Mouse (Mus musculus): ENCODE measurements around the gene Zfp654. TPM values are rescaled to one million over a fixed set of nuclear protein-coding genes. Genes with fewer than 3 reads are reported as not detected.

Zfp654 gene
- total and polyA plus RNA-seq, 3 experiments = 6.5 to 22.6 (median 7.1) TPM

DNA sequence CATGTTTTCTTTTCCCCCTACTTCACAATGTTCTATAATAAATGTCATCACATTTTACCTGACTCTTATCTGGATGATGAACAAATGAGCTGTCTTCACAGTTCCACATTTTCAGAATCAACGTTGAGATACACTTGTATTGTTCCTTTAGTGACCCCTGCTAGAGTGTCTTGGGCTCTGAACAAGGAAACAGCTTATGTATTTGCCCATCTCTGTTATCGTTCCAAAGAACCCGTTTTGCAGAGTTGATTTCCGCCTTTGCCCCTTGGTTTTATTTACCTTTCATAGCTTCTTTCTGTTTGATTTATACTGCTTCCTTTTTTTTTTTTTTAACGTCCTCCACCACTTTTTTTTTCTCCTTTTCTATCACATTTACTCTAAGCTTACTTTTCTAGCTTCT, 28.3 kb upstream of the Zfp654 start:
- Histone ChIP-seq H3K9me3 (replicated peaks; ENCODE audit: low read length) (no peaks in the 10 kb centered on the region), H3K4me1 (ENCODE audit: control insufficient read depth in 1 of 2, insufficient read depth in 2 of 2) (peaks cover 5 to 23% of the 10 kb centered on the region in 2 experiments; a peak in 3 of 4 replicates), H3K27ac (ENCODE audit: insufficient read depth, low read depth) (no peak overlapping the region), H3K79me2 (replicated peaks; ENCODE audit: control insufficient read depth, extremely low read depth, insufficient read depth, poor library complexity, severe bottlenecking) (no peaks in the 10 kb centered on the region), H3K27me3 (replicated peaks) (no peaks in the 10 kb centered on the region), H3K9ac (ENCODE audit: insufficient read depth, low read depth) (no peak overlapping the region), H3K4me3 (replicated peaks in 1 of 3; ENCODE audit: low read depth in 2 of 3, low read length in 2 of 3, poor library complexity in 1 of 3) (no peak overlapping the region), H3K36me3 (replicated peaks in 1 of 2; ENCODE audit: control insufficient read depth in 1 of 2, insufficient read depth in 1 of 2, low read length in 1 of 2) (no peaks in the 10 kb centered on the region), H3K4me2 (ENCODE audit: insufficient read depth, low read depth, poor library complexity, severe bottlenecking) (no peak overlapping the region)
- dilution Hi-C loops (cut with MboI; ENCODE audit: extremely low pct_ligation_motif_present, extremely low pct_unique_long_range_greater_than_20kb, low sequenced_read_pairs) = no loop called here
- in situ Hi-C loops (cut with MboI; ENCODE audit: low pct_ligation_motif_present, low pct_unique_long_range_greater_than_20kb, low sequenced_read_pairs) = loop anchor here (5.0 kb wide), 1 partner anchor 112 kb away; no protein-coding TSS in a partner anchor
- TF ChIP-seq CHD2 (IDR thresholded peaks at IDR 0.05; ENCODE audit: low read length) = no peak
- no peak for TF ChIP-seq CTCF (conservative IDR thresholded peaks at IDR 0.05 in 1 of 2, IDR thresholded peaks at IDR 0.05 in 1 of 2; ENCODE audit: low read depth in 2 of 2, low read length in 2 of 2)
- TF ChIP-seq MAZ (IDR thresholded peaks at IDR 0.05; ENCODE audit: low read depth, low read length) = no peak
- no peak for TF ChIP-seq IRF4 (IDR thresholded peaks at IDR 0.05; ENCODE audit: low read depth, low read length)
- TF ChIP-seq ZC3H11A (IDR thresholded peaks at IDR 0.05; ENCODE audit: low read depth, low read length) = no peak
- TF ChIP-seq JUN (IDR thresholded peaks at IDR 0.05; ENCODE audit: insufficient read depth, low read depth, low read length) = no peak
- DNase-seq (ENCODE audit: extremely low read depth) = no peak

- in situ Hi-C loops (cut with MboI; ENCODE audit: low pct_ligation_motif_present, low pct_unique_long_range_greater_than_20kb, low sequenced_read_pairs) (loop anchor here (5.0 kb wide), 1 partner anchor 111 kb away; no protein-coding TSS in a partner anchor), dilution Hi-C loops (cut with MboI; ENCODE audit: extremely low pct_ligation_motif_present, extremely low pct_unique_long_range_greater_than_20kb, low sequenced_read_pairs) (no loop called here)
- Histone ChIP-seq H3K4me2 (ENCODE audit: insufficient read depth, low read depth, poor library complexity, severe bottlenecking) (no peak overlapping the region), H3K4me1 (ENCODE audit: control insufficient read depth in 1 of 2, insufficient read depth in 2 of 2) (peaks cover 3 to 19% of the 10 kb centered on the region in 2 experiments; a peak in 3 of 4 replicates), H3K9ac (ENCODE audit: insufficient read depth, low read depth) (no peak overlapping the region), H3K4me3 (replicated peaks in 1 of 3; ENCODE audit: low read depth in 2 of 3, low read length in 2 of 3, poor library complexity in 1 of 3) (no peak overlapping the region), H3K9me3 (replicated peaks; ENCODE audit: low read length) (no peaks in the 10 kb centered on the region), H3K79me2 (replicated peaks; ENCODE audit: control insufficient read depth, extremely low read depth, insufficient read depth, poor library complexity, severe bottlenecking) (no peaks in the 10 kb centered on the region), H3K36me3 (replicated peaks in 1 of 2; ENCODE audit: control insufficient read depth in 1 of 2, insufficient read depth in 1 of 2, low read length in 1 of 2) (no peaks in the 10 kb centered on the region), H3K27me3 (replicated peaks) (no peaks in the 10 kb centered on the region), H3K27ac (ENCODE audit: insufficient read depth, low read depth) (no peak overlapping the region)
- TF ChIP-seq ELF1 (IDR thresholded peaks at IDR 0.05; ENCODE audit: low read depth, low read length) (no peak), ETS1 (conservative IDR thresholded peaks at IDR 0.05; ENCODE audit: low read depth, low read length) (no peak), RAD21 (IDR thresholded peaks at IDR 0.05; ENCODE audit: low read depth, low read length) (peak; percentile 44), SMC3 (IDR thresholded peaks at IDR 0.05; ENCODE audit: low read depth, low read length) (peak; percentile 39), NELFE (IDR thresholded peaks at IDR 0.05; ENCODE audit: low read depth, low read length) (no peak), IRF4 (IDR thresholded peaks at IDR 0.05; ENCODE audit: low read depth, low read length) (no peak), POLR2A (IDR thresholded peaks at IDR 0.05; ENCODE audit: low read depth, low read length) (no peak), CTCF (conservative IDR thresholded peaks at IDR 0.05 in 1 of 2, IDR thresholded peaks at IDR 0.05 in 1 of 2; ENCODE audit: low read depth in 2 of 2, low read length in 2 of 2) (peak in 1 of 2 experiments; percentile 45; a peak in 2 of 4 replicates), RCOR1 (conservative IDR thresholded peaks at IDR 0.05; ENCODE audit: low read depth, low read length) (no peak), MXI1 (IDR thresholded peaks at IDR 0.05; ENCODE audit: low read depth, low read length) (no peak), E2F4 (IDR thresholded peaks at IDR 0.05; ENCODE audit: insufficient replicate concordance, low read depth, low read length) (no peak), CHD2 (IDR thresholded peaks at IDR 0.05; ENCODE audit: low read length) (no peak), MYC (IDR thresholded peaks at IDR 0.05; ENCODE audit: low read depth, low read length) (no peak), TBP (conservative IDR thresholded peaks at IDR 0.05; ENCODE audit: low read depth, low read length) (no peak), ZC3H11A (IDR thresholded peaks at IDR 0.05; ENCODE audit: low read depth, low read length) (0 out of 2 replicates have a peak, but pooled peaks have one; percentile 2)
- no peak for DNase-seq (ENCODE audit: extremely low read depth)
Measured at GRCm38 (mm10) chr16:64878611-64879132, 27.2 kb upstream of the Zfp654 start.
